Mouse (Mus musculus) cortical plate, adult 2 months (tissue): ENCODE data around the gene Sema4f.

Experiments used
- CTCF ChIP-seq: fragments of 200-500 bp; IDR thresholded peaks from 2 replicates; pipeline ENCODE4 v1.5.1; 2011; ENCODE audit warnings: mild to moderate bottlenecking, control low read depth, low read length; ENCODE audit not compliant: insufficient read depth; ENCODE audit errors: extremely low read depth
- POLR2A ChIP-seq: fragments of 200-500 bp; IDR thresholded peaks from 2 replicates; pipeline ENCODE4 v1.6.1; 2011; ENCODE audit warnings: mild to moderate bottlenecking, low read length, control low read depth; ENCODE audit not compliant: insufficient read depth; ENCODE audit errors: extremely low read depth

GRCm38 (mm10) chr6:82880807-82881206 lies 58.8 kb downstream of the Sema4f start:
- TF ChIP-seq CTCF = 0 out of 2 replicates have a peak, but pooled peaks have one; percentile 2
- no peak for TF ChIP-seq POLR2A
